Mouse (Mus musculus): ENCODE data around the gene Wbp1l. TPM values are rescaled to one million over a fixed set of nuclear protein-coding genes. Genes with fewer than 3 reads are reported as not detected.

The Wbp1l gene
- polyA plus RNA-seq, 1 experiment, result 24.5 TPM

GRCm38 (mm10) chr19:46644793-46645602 is 46.1 kb downstream of the Wbp1l start:
- no peaks in the 10 kb centered on the region for H3K9me3 ChIP-seq (replicated peaks; ENCODE audit: control insufficient read depth, insufficient read depth, low read length, poor library complexity, severe bottlenecking)
- no peak for TF ChIP-seq CTCF (IDR thresholded peaks at IDR 0.05; ENCODE audit: low read depth, low read length)
- TF ChIP-seq EP300 (IDR thresholded peaks at IDR 0.05; ENCODE audit: insufficient read depth, low read depth, low read length), result no peak
- TF ChIP-seq POLR2A (IDR thresholded peaks at IDR 0.05; ENCODE audit: insufficient read depth, low read length), result no peak
- no peaks in the 10 kb centered on the region for H3K36me3 ChIP-seq (ENCODE audit: control insufficient read depth, insufficient read depth, low read length, poor library complexity, severe bottlenecking)
- no peaks in the 10 kb centered on the region for H3K27me3 ChIP-seq (ENCODE audit: control insufficient read depth, insufficient read depth, low read length, poor library complexity, severe bottlenecking)
- peaks cover 5% of the 10 kb centered on the region for H3K4me1 ChIP-seq (ENCODE audit: control insufficient read depth, insufficient read depth, low read length)
- no peak overlapping the region for H3K9ac ChIP-seq (ENCODE audit: low read depth, poor library complexity, severe bottlenecking)
- H3K4me3 ChIP-seq (ENCODE audit: low read depth, low read length), result no peak overlapping the region
- peak overlapping the region; percentile 42; the same call in 1 of the 2 replicates for H3K27ac ChIP-seq (ENCODE audit: insufficient read depth, low read length)

GRCm38 (mm10) chr19:46646041-46646481 is 47.2 kb downstream of the Wbp1l start:
- no peaks in the 10 kb centered on the region for H3K9me3 ChIP-seq (replicated peaks; ENCODE audit: control insufficient read depth, insufficient read depth, low read length, poor library complexity, severe bottlenecking)
- H3K27me3 ChIP-seq (ENCODE audit: control insufficient read depth, insufficient read depth, low read length, poor library complexity, severe bottlenecking), result no peaks in the 10 kb centered on the region
- H3K36me3 ChIP-seq (ENCODE audit: control insufficient read depth, insufficient read depth, low read length, poor library complexity, severe bottlenecking), result no peaks in the 10 kb centered on the region
- H3K27ac ChIP-seq (ENCODE audit: insufficient read depth, low read length), result no peak overlapping the region
- no peak overlapping the region for H3K4me3 ChIP-seq (ENCODE audit: low read depth, low read length)
- TF ChIP-seq POLR2A (IDR thresholded peaks at IDR 0.05; ENCODE audit: insufficient read depth, low read length), result no peak
- TF ChIP-seq CTCF (IDR thresholded peaks at IDR 0.05; ENCODE audit: low read depth, low read length), result no peak
- TF ChIP-seq EP300 (IDR thresholded peaks at IDR 0.05; ENCODE audit: insufficient read depth, low read depth, low read length), result no peak
- peaks cover 5% of the 10 kb centered on the region for H3K4me1 ChIP-seq (ENCODE audit: control insufficient read depth, insufficient read depth, low read length)
- no peak overlapping the region for H3K9ac ChIP-seq (ENCODE audit: low read depth, poor library complexity, severe bottlenecking)

- TF ChIP-seq POLR2A (IDR thresholded peaks at IDR 0.05; ENCODE audit: insufficient read depth, low read length) (no peak), EP300 (IDR thresholded peaks at IDR 0.05; ENCODE audit: insufficient read depth, low read depth, low read length) (no peak), CTCF (IDR thresholded peaks at IDR 0.05; ENCODE audit: low read depth, low read length) (no peak)
- no peaks in the 10 kb centered on the region for H3K9me3 ChIP-seq (replicated peaks; ENCODE audit: control insufficient read depth, insufficient read depth, low read length, poor library complexity, severe bottlenecking)
- no peak overlapping the region for H3K4me3 ChIP-seq (ENCODE audit: low read depth, low read length)
- no peak overlapping the region for H3K27ac ChIP-seq (ENCODE audit: insufficient read depth, low read length)
- H3K9ac ChIP-seq (ENCODE audit: low read depth, poor library complexity, severe bottlenecking), result no peak overlapping the region
- H3K27me3 ChIP-seq (ENCODE audit: control insufficient read depth, insufficient read depth, low read length, poor library complexity, severe bottlenecking), result no peaks in the 10 kb centered on the region
- no peaks in the 10 kb centered on the region for H3K36me3 ChIP-seq (ENCODE audit: control insufficient read depth, insufficient read depth, low read length, poor library complexity, severe bottlenecking)
- peaks cover 5% of the 10 kb centered on the region for H3K4me1 ChIP-seq (ENCODE audit: control insufficient read depth, insufficient read depth, low read length)
Observed at GRCm38 (mm10) chr19:46647254-46647653, 48.4 kb downstream of the Wbp1l start.

GRCm38 (mm10) chr19:46647850-46648249 is 49.0 kb downstream of the Wbp1l start:
- H3K9ac ChIP-seq (ENCODE audit: low read depth, poor library complexity, severe bottlenecking), result no peak overlapping the region
- no peak overlapping the region for H3K4me3 ChIP-seq (ENCODE audit: low read depth, low read length)
- TF ChIP-seq CTCF (IDR thresholded peaks at IDR 0.05; ENCODE audit: low read depth, low read length) (no peak), EP300 (IDR thresholded peaks at IDR 0.05; ENCODE audit: insufficient read depth, low read depth, low read length) (no peak), POLR2A (IDR thresholded peaks at IDR 0.05; ENCODE audit: insufficient read depth, low read length) (no peak)
- peaks cover 5% of the 10 kb centered on the region for H3K4me1 ChIP-seq (ENCODE audit: control insufficient read depth, insufficient read depth, low read length)
- no peaks in the 10 kb centered on the region for H3K27me3 ChIP-seq (ENCODE audit: control insufficient read depth, insufficient read depth, low read length, poor library complexity, severe bottlenecking)
- H3K9me3 ChIP-seq (replicated peaks; ENCODE audit: control insufficient read depth, insufficient read depth, low read length, poor library complexity, severe bottlenecking), result no peaks in the 10 kb centered on the region
- H3K27ac ChIP-seq (ENCODE audit: insufficient read depth, low read length), result no peak overlapping the region
- H3K36me3 ChIP-seq (ENCODE audit: control insufficient read depth, insufficient read depth, low read length, poor library complexity, severe bottlenecking), result no peaks in the 10 kb centered on the region

- no peaks in the 10 kb centered on the region for H3K36me3 ChIP-seq (ENCODE audit: control insufficient read depth, insufficient read depth, low read length, poor library complexity, severe bottlenecking)
- H3K9ac ChIP-seq (ENCODE audit: low read depth, poor library complexity, severe bottlenecking), result no peak overlapping the region
- H3K27ac ChIP-seq (ENCODE audit: insufficient read depth, low read length), result no peak overlapping the region
- H3K4me3 ChIP-seq (ENCODE audit: low read depth, low read length), result no peak overlapping the region
- no peaks in the 10 kb centered on the region for H3K9me3 ChIP-seq (replicated peaks; ENCODE audit: control insufficient read depth, insufficient read depth, low read length, poor library complexity, severe bottlenecking)
- no peaks in the 10 kb centered on the region for H3K27me3 ChIP-seq (ENCODE audit: control insufficient read depth, insufficient read depth, low read length, poor library complexity, severe bottlenecking)
- peaks cover 5% of the 10 kb centered on the region for H3K4me1 ChIP-seq (ENCODE audit: control insufficient read depth, insufficient read depth, low read length)
- TF ChIP-seq CTCF (IDR thresholded peaks at IDR 0.05; ENCODE audit: low read depth, low read length) (no peak), POLR2A (IDR thresholded peaks at IDR 0.05; ENCODE audit: insufficient read depth, low read length) (no peak), EP300 (IDR thresholded peaks at IDR 0.05; ENCODE audit: insufficient read depth, low read depth, low read length) (no peak)
Observed at GRCm38 (mm10) chr19:46648565-46648964, 49.7 kb downstream of the Wbp1l start.

GRCm38 (mm10) chr19:46653188-46653587 is 54.3 kb downstream of the Wbp1l start:
- TF ChIP-seq EP300 (IDR thresholded peaks at IDR 0.05; ENCODE audit: insufficient read depth, low read depth, low read length) (no peak), CTCF (IDR thresholded peaks at IDR 0.05; ENCODE audit: low read depth, low read length) (no peak), POLR2A (IDR thresholded peaks at IDR 0.05; ENCODE audit: insufficient read depth, low read length) (no peak)
- Histone ChIP-seq H3K27ac (ENCODE audit: insufficient read depth, low read length) (no peak overlapping the region), H3K36me3 (ENCODE audit: control insufficient read depth, insufficient read depth, low read length, poor library complexity, severe bottlenecking) (0 out of 2 replicates have a peak, but pooled peaks cover 3% of the 10 kb centered on the region), H3K4me1 (ENCODE audit: control insufficient read depth, insufficient read depth, low read length) (no peaks in the 10 kb centered on the region), H3K27me3 (ENCODE audit: control insufficient read depth, insufficient read depth, low read length, poor library complexity, severe bottlenecking) (no peaks in the 10 kb centered on the region), H3K9ac (ENCODE audit: low read depth, poor library complexity, severe bottlenecking) (no peak overlapping the region), H3K9me3 (replicated peaks; ENCODE audit: control insufficient read depth, insufficient read depth, low read length, poor library complexity, severe bottlenecking) (no peaks in the 10 kb centered on the region), H3K4me3 (ENCODE audit: low read depth, low read length) (no peak overlapping the region)
